Mouse (Mus musculus) ES-Bruce4 (cell line): ENCODE results near the gene Jtb. TPM values are rescaled to one million over a fixed set of nuclear protein-coding genes. Genes with fewer than 3 reads are reported as not detected.

Experiments
- H3K27ac ChIP-seq: 2 replicates; pipeline ENCODE4 v1.5.1; 2012; ENCODE audit warnings: low read length, inconsistent platforms; ENCODE audit not compliant: insufficient read depth
- H3K27me3 ChIP-seq: 2 replicates; pipeline ENCODE4 v1.6.1; 2012; ENCODE audit warnings: mild to moderate bottlenecking, low read length, inconsistent platforms; ENCODE audit not compliant: control insufficient read depth, poor library complexity, insufficient read depth, severe bottlenecking
- H3K36me3 ChIP-seq: 2 replicates; pipeline ENCODE4 v1.6.1; 2012; ENCODE audit warnings: inconsistent platforms, mild to moderate bottlenecking, low read length, moderate library complexity; ENCODE audit not compliant: control insufficient read depth, poor library complexity, insufficient read depth, severe bottlenecking
- H3K4me1 ChIP-seq: one replicate; pipeline ENCODE4 v1.8.1; 2011; ENCODE audit warnings: low read length; ENCODE audit not compliant: control insufficient read depth, insufficient read depth
- H3K4me3 ChIP-seq: 2 replicates; pipeline ENCODE4 v1.5.1; 2011; ENCODE audit warnings: low read depth, mild to moderate bottlenecking, low read length
- H3K9ac ChIP-seq: 2 replicates; pipeline ENCODE4 v1.6.1; 2012; ENCODE audit warnings: low read depth, mild to moderate bottlenecking, inconsistent platforms; ENCODE audit not compliant: poor library complexity, severe bottlenecking
- H3K9me3 ChIP-seq: replicated peaks from 2 replicates; pipeline ENCODE4 v1.6.1; 2012; ENCODE audit warnings: mild to moderate bottlenecking, low read length, inconsistent platforms; ENCODE audit not compliant: control insufficient read depth, poor library complexity, insufficient read depth, severe bottlenecking
- CTCF ChIP-seq: IDR thresholded peaks from one replicate; pipeline ENCODE4 v1.8.1; 2011; ENCODE audit warnings: low read depth, low read length
- EP300 ChIP-seq: IDR thresholded peaks from 2 replicates; pipeline ENCODE4 v1.6.1; 2011; ENCODE audit warnings: low read depth, low read length; ENCODE audit not compliant: insufficient read depth
- POLR2A ChIP-seq: IDR thresholded peaks from one replicate; pipeline ENCODE4 v1.8.1; 2011; ENCODE audit warnings: low read length; ENCODE audit not compliant: insufficient read depth
- polyA plus RNA-seq: library from polyadenylated mRNA; stranded (reverse); fragments of >200 nt; gene quantifications from 2 replicates; pipeline ENCODE4 v1.2.4, GENCODE M21; 2011; ENCODE audit warnings: low read depth; ENCODE audit not compliant: missing spikeins, insufficient read depth, insufficient read length

Gene Jtb
- polyA plus RNA-seq, 1 experiment = 23.7 TPM

DNA sequence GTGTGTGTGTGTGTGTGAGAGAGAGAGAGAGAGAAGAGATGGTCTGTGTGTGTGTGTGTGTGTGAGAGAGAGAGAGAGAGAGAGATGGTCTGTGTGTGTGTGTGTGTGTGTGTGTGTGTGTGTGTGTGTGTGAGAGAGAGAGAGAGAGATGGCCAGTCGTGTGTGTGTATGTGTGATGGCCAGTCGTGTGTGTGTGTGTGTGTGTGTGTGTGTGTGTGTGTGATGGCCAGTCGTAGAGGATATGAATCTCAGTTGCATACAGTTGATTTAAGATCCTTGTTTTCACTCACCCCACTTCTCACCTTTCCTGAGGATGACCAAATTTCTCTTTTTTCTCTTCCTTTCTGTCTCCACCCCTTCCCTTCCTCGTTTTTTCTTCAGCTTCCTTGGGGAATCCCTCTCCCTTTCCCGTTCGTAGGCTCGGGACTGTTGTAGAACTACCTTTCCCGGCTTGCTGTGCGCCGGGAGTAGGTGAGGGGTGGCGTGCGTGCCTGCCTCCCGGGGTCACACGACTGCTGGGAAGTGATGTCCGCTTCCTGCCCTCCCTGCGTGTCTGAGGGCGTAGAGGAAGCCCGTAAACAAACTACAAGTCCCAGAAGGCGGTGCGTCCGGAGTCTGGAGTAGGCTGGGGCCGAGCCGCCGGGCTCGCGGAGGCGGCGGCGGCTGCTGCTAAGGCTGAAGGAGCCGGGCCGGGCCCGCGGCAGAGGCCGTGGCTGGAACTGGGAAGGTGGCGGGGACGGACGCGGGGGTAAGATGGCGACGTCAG is 22.4 kb downstream of the Jtb start, which contains the start of gene Crtc2:
Crtc2 (plus strand) TSS at position 511 of the 766 bp plus-strand sequence.
- no peak for TF ChIP-seq EP300
- Histone ChIP-seq H3K36me3 (peaks cover 14% of the 10 kb centered on the region), H3K27ac (0 out of 2 replicates have a peak within 1 kb of the TSS, but pooled peaks have one; percentile 12), H3K9ac (peak within 1 kb of the TSS; percentile 73), H3K9me3 (no peaks in the 10 kb centered on the region), H3K4me3 (peak within 1 kb of the TSS; percentile 90), H3K27me3 (no peaks in the 10 kb centered on the region), H3K4me1 (no peaks in the 10 kb centered on the region)

DNA sequence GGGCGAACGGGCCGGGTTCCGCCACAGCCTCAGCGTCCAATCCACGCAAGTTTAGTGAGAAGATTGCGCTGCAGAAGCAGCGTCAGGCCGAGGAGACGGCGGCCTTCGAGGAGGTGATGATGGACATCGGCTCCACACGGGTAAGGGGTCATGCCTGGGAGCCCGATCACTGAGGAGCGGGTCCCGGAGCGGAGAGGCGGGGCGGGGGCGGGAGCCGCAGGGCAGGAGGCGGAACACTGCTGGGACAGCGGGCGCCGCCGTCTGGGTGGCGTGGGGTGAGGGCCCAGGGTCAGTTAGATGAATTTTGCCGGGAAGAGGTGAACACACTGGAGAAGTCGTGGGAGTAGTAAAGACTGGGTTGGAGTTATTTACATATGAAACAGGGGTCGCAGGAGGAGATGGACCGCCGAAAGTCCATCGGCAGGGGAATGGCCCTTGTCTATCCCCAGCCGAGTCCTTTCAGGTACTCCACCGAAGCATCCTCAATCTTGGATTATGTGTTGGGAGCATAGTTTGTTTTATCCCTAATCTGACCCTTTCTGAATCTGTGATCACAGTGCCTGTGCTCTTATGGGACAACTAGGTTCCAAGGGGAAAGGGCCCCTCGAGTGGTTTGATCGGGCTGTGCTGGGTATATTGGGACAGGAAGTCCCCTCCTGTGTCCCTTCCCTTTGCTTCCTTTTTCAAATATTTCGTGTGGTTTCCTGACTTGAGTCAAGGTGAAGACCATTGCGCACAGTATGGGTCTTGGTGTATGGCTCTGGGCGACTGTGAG is 23.2 kb downstream of the Jtb start:
- H3K4me3 ChIP-seq = peak overlapping the region; percentile 90
- H3K9ac ChIP-seq = peak overlapping the region; percentile 73
- no peaks in the 10 kb centered on the region for H3K4me1 ChIP-seq
- no peaks in the 10 kb centered on the region for H3K9me3 ChIP-seq
- no peaks in the 10 kb centered on the region for H3K27me3 ChIP-seq
- peaks cover 20% of the 10 kb centered on the region for H3K36me3 ChIP-seq
- TF ChIP-seq CTCF = no peak
- no peak for TF ChIP-seq EP300
- TF ChIP-seq POLR2A = no peak
- H3K27ac ChIP-seq = 0 out of 2 replicates have a peak overlapping the region, but pooled peaks have one; percentile 12

DNA sequence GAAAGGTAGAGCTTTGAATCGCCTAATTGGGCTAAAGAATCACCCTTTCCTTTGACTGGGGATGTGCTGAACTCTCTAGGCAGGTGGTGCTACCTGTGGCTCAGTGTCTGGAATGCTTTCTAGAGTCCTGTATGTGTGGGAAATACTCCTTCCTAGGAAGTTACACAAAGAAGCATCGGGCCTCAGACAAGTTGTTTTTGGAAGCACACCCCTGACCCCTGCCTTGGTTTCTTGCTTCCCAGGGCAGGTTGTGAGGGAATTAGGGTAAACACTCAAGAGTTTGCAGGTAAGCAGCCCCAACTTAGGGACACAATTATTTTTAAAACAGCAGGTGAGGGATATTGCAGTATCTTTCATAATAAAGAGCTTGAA is 23.8 kb downstream of the Jtb start:
- Histone ChIP-seq H3K9ac (peak overlapping the region; percentile 73), H3K9me3 (no peaks in the 10 kb centered on the region), H3K4me1 (no peaks in the 10 kb centered on the region), H3K27me3 (no peaks in the 10 kb centered on the region), H3K27ac (0 out of 2 replicates have a peak overlapping the region, but pooled peaks have one; percentile 12), H3K36me3 (peaks cover 23% of the 10 kb centered on the region), H3K4me3 (peak overlapping the region; percentile 90)
- TF ChIP-seq EP300 = no peak
- no peak for TF ChIP-seq POLR2A
- no peak for TF ChIP-seq CTCF

DNA sequence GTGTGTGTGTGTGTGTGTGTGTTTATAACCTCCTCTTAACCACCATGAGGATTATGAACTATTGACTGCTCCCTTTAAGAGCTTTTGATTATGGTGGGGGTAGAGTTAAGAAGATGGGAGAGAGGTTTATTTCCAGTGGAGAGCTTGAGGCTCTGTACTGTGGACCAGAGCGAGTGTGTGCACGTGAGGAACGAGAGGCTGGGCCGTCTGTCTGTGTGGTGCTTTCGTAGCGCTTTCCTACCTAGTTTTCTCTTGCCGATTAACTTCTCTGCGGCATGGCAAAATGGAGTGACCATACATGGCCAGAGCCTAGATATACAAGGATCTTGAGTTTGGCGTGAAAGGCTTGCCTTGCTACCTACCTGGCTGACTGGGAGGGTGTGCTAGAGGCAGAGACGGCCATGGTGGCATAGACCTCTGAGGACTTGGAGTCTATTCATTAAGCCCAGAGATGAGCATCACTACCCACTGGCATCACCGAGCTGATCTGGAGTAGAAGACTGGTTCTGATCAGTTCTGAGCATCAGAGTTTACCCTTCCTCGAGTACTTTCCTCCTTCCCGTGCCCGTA is 24.5 kb downstream of the Jtb start:
- no peak for TF ChIP-seq CTCF
- no peak for TF ChIP-seq POLR2A
- TF ChIP-seq EP300 = no peak
- no peaks in the 10 kb centered on the region for H3K27me3 ChIP-seq
- peaks cover 21% of the 10 kb centered on the region for H3K36me3 ChIP-seq
- no peaks in the 10 kb centered on the region for H3K9me3 ChIP-seq
- no peak overlapping the region for H3K27ac ChIP-seq
- H3K4me1 ChIP-seq = no peaks in the 10 kb centered on the region
- H3K4me3 ChIP-seq = no peak overlapping the region
- no peak overlapping the region for H3K9ac ChIP-seq

DNA sequence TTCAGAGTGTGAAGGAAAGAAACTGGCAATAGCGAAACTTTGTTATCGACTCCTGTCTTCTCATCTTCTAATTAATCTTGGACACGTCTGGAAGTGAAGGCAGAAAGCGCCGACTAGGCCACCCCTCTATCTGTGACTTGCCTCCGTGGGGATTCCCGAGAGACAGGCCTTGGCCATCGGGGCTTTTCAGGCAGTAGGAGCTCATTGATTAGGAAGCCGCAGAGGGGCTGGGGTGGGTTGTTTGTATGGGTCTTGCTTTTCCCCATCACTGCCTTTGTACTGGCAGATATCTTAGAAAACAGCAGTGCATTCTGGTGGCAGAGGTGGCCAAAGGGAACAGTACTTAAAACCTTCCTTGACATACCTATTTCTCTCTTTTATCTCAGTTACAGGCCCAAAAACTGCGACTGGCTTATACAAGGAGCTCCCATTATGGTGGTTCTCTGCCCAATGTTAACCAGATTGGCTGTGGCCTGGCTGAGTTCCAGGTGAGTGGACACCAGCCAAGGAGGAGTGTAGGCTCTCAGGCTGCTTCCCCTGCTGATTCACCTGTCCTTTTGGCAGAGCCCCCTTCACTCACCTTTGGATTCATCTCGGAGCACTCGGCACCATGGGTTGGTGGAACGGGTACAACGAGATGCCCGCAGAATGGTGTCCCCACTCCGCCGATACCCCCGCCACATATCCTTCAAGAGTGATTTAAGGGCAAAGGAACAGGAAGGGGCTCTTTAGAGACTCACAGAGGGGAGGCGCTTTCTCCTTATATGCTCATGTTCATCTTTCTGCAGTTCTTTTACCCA is 25.5 kb downstream of the Jtb start:
- H3K27me3 ChIP-seq = no peaks in the 10 kb centered on the region
- H3K9me3 ChIP-seq = no peaks in the 10 kb centered on the region
- H3K4me3 ChIP-seq = no peak overlapping the region
- TF ChIP-seq POLR2A = no peak
- TF ChIP-seq CTCF = no peak
- no peak for TF ChIP-seq EP300
- H3K4me1 ChIP-seq = no peaks in the 10 kb centered on the region
- no peak overlapping the region for H3K27ac ChIP-seq
- H3K36me3 ChIP-seq = peaks cover 15% of the 10 kb centered on the region; the same call in 1 of the 2 replicates
- no peak overlapping the region for H3K9ac ChIP-seq
